8 mouse cellular contexts compared by ENCODE assay signal in genomic region chr10:79766001-79766507, GRCm38 (mm10). TPM values are rescaled to one million over a fixed set of nuclear protein-coding genes. Genes with fewer than 3 reads are reported as not detected.
DNase-seq lines count a peak whose midpoint lies in the region; ATAC-seq lines count a peak whose summit lies in the region.

No protein-coding gene starts in this region.

- H3K36me3 ChIP-seq in kidney, embryonic 15.5 days: peaks cover 18% of the 10 kb centered on the region
- peaks cover 16% of the 10 kb centered on the region for H3K36me3 ChIP-seq in embryonic facial prominence, embryonic 13.5 days
- peaks cover 12% of the 10 kb centered on the region; the same call in 1 of the 2 replicates for H3K36me3 ChIP-seq in intestine, embryonic 16.5 days (ENCODE audit: control insufficient read depth, insufficient read depth, low read length)
- peaks cover 8% of the 10 kb centered on the region for H3K36me3 ChIP-seq in neural tube, embryonic 11.5 days (ENCODE audit: control insufficient read depth, insufficient read depth, low read length)

- peak overlapping the region; percentile 97 for H3K27ac ChIP-seq in kidney, embryonic 15.5 days
- peak overlapping the region; percentile 91 for H3K27ac ChIP-seq in embryonic facial prominence, embryonic 13.5 days
- peak overlapping the region; percentile 95 for H3K27ac ChIP-seq in intestine, embryonic 16.5 days (ENCODE audit: low read length)
- peak overlapping the region; percentile 89 for H3K27ac ChIP-seq in neural tube, embryonic 11.5 days (ENCODE audit: low read depth, low read length)

- H3K27me3 ChIP-seq in kidney, embryonic 15.5 days: no peaks in the 10 kb centered on the region
- H3K27me3 ChIP-seq in embryonic facial prominence, embryonic 13.5 days: peaks cover 9% of the 10 kb centered on the region
- H3K27me3 ChIP-seq in intestine, embryonic 16.5 days (replicated peaks; ENCODE audit: control insufficient read depth, insufficient read depth, low read length): no peaks in the 10 kb centered on the region
- H3K27me3 ChIP-seq in neural tube, embryonic 11.5 days (ENCODE audit: control insufficient read depth, insufficient read depth, low read length): no peaks in the 10 kb centered on the region

- H3K4me1 ChIP-seq in kidney, embryonic 15.5 days: peaks cover 47% of the 10 kb centered on the region
- H3K4me1 ChIP-seq in embryonic facial prominence, embryonic 13.5 days: peaks cover 36% of the 10 kb centered on the region
- peaks cover 37% of the 10 kb centered on the region for H3K4me1 ChIP-seq in intestine, embryonic 16.5 days (ENCODE audit: control insufficient read depth, insufficient read depth, low read length)
- H3K4me1 ChIP-seq in neural tube, embryonic 11.5 days (ENCODE audit: control insufficient read depth, insufficient read depth, low read length): peaks cover 22% of the 10 kb centered on the region

- no peak for DNase-seq in kidney, postnatal 4 days
- no peak for DNase-seq in neural tube, embryonic 11.5 days (ENCODE audit: low spot score)
- DNase-seq in Muller cell, postnatal 12 days (ENCODE audit: inconsistent ontology term): no peak
- no peak for DNase-seq in thymus, postnatal 0 days (ENCODE audit: low spot score)
- no peak for DNase-seq in B cell, adult 2 months

- H3K9ac ChIP-seq in kidney, embryonic 15.5 days: peak overlapping the region; percentile 96
- H3K9ac ChIP-seq in embryonic facial prominence, embryonic 13.5 days: peak overlapping the region; percentile 97
- peak overlapping the region; percentile 99 for H3K9ac ChIP-seq in intestine, embryonic 16.5 days (ENCODE audit: low read depth, low read length)
- peak overlapping the region; percentile 97 for H3K9ac ChIP-seq in neural tube, embryonic 11.5 days (ENCODE audit: low read length)

- no peaks in the 10 kb centered on the region for H3K9me3 ChIP-seq in kidney, embryonic 15.5 days (replicated peaks)
- H3K9me3 ChIP-seq in embryonic facial prominence, embryonic 13.5 days: no peaks in the 10 kb centered on the region
- H3K9me3 ChIP-seq in intestine, embryonic 16.5 days (ENCODE audit: control insufficient read depth, low read length): no peaks in the 10 kb centered on the region
- H3K9me3 ChIP-seq in neural tube, embryonic 11.5 days (ENCODE audit: control insufficient read depth, low read length): no peaks in the 10 kb centered on the region

- peak overlapping the region; percentile 91 for H3K4me2 ChIP-seq in kidney, embryonic 15.5 days
- peak overlapping the region; percentile 86 for H3K4me2 ChIP-seq in embryonic facial prominence, embryonic 13.5 days
- peak overlapping the region; percentile 99 for H3K4me2 ChIP-seq in intestine, embryonic 16.5 days (ENCODE audit: low read depth, low read length)
- H3K4me2 ChIP-seq in neural tube, embryonic 11.5 days (ENCODE audit: low read depth): peak overlapping the region; percentile 87

- WGBS in kidney, embryonic 15.5 days: 7% methylated on average over 16 of the region's 16 CpGs
- WGBS in embryonic facial prominence, embryonic 13.5 days: 8% methylated on average over 16 of the region's 16 CpGs
- WGBS in intestine, embryonic 16.5 days: 4% methylated on average over 16 of the region's 16 CpGs
- 10% methylated on average over 16 of the region's 16 CpGs for WGBS in neural tube, embryonic 11.5 days

- H3K4me3 ChIP-seq in kidney, embryonic 15.5 days (replicated peaks): peak overlapping the region; percentile 98
- peak overlapping the region; percentile 94 for H3K4me3 ChIP-seq in embryonic facial prominence, embryonic 13.5 days
- peak overlapping the region; percentile 97 for H3K4me3 ChIP-seq in intestine, embryonic 16.5 days (ENCODE audit: low read length)
- H3K4me3 ChIP-seq in neural tube, embryonic 11.5 days (ENCODE audit: low read depth, low read length): peak overlapping the region; percentile 94

- ATAC-seq in kidney, embryonic 15.5 days (replicated peaks; ENCODE audit: low FRiP score): no peak
- ATAC-seq in embryonic facial prominence, embryonic 13.5 days (ENCODE audit: insufficient number of reproducible peaks, insufficient read depth, low FRiP score, low TSS enrichment, low read depth): no peak
- ATAC-seq in intestine, embryonic 16.5 days: no peak
- peak; percentile 9; the same call in 1 of the 2 replicates for ATAC-seq in neural tube, embryonic 11.5 days (ENCODE audit: insufficient read depth, low FRiP score, low TSS enrichment)

RNA-seq across cellular contexts. Expression of gene Rnf126, which starts 0.7 kb away (rescaled TPM):
- polyA plus RNA-seq in kidney, embryonic 15.5 days (2015; fragmentation: Nextera tagmentation; extraction: Ambion mirVana): 88.5 and 102 TPM in 2 replicates
- 79.2 and 96.5 TPM in 2 replicates for polyA plus RNA-seq in embryonic facial prominence, embryonic 13.5 days (2015; fragmentation: Nextera tagmentation; extraction: Ambion mirVana)
- 39.7 and 56.6 TPM in 2 replicates for polyA plus RNA-seq in intestine, embryonic 16.5 days (2015; fragmentation: Nextera tagmentation; extraction: Ambion mirVana)
- 99.7 and 101 TPM in 2 replicates for polyA plus RNA-seq in neural tube, embryonic 11.5 days (2014; fragmentation: Nextera tagmentation; extraction: Ambion mirVana)
- polyA plus RNA-seq in thymus, postnatal 0 days (2015; fragmentation: Nextera tagmentation; extraction: Ambion mirVana): 74.1 and 80.0 TPM in 2 replicates

RNA-seq across cellular contexts. Expression of gene Fstl3, which starts 11.0 kb away (rescaled TPM):
- polyA plus RNA-seq in kidney, embryonic 15.5 days (2015; fragmentation: Nextera tagmentation; extraction: Ambion mirVana): 15.3 and 15.6 TPM in 2 replicates
- polyA plus RNA-seq in embryonic facial prominence, embryonic 13.5 days (2015; fragmentation: Nextera tagmentation; extraction: Ambion mirVana): 7.5 and 8.3 TPM in 2 replicates
- polyA plus RNA-seq in intestine, embryonic 16.5 days (2015; fragmentation: Nextera tagmentation; extraction: Ambion mirVana): 15.1 and 16.6 TPM in 2 replicates
- 1.3 and 1.7 TPM in 2 replicates for polyA plus RNA-seq in neural tube, embryonic 11.5 days (2014; fragmentation: Nextera tagmentation; extraction: Ambion mirVana)
- 5.4 and 6.0 TPM in 2 replicates for polyA plus RNA-seq in thymus, postnatal 0 days (2015; fragmentation: Nextera tagmentation; extraction: Ambion mirVana)

RNA-seq across cellular contexts. Expression of gene Fgf22, which starts 11.2 kb away (rescaled TPM):
- 0.12 and 0.14 TPM in 2 replicates for polyA plus RNA-seq in kidney, embryonic 15.5 days (2015; fragmentation: Nextera tagmentation; extraction: Ambion mirVana)
- polyA plus RNA-seq in embryonic facial prominence, embryonic 13.5 days (2015; fragmentation: Nextera tagmentation; extraction: Ambion mirVana): 0.54 and 0.80 TPM in 2 replicates
- polyA plus RNA-seq in intestine, embryonic 16.5 days (2015; fragmentation: Nextera tagmentation; extraction: Ambion mirVana): 0.26 TPM in 1 of 2 replicates, not detected in the other
- 0.20 and 0.84 TPM in 2 replicates for polyA plus RNA-seq in neural tube, embryonic 11.5 days (2014; fragmentation: Nextera tagmentation; extraction: Ambion mirVana)
- 0.23 TPM in 1 of 2 replicates, not detected in the other for polyA plus RNA-seq in thymus, postnatal 0 days (2015; fragmentation: Nextera tagmentation; extraction: Ambion mirVana)

RNA-seq across cellular contexts. Expression of gene Polrmt, which starts 19.7 kb away (rescaled TPM):
- polyA plus RNA-seq in kidney, embryonic 15.5 days (2015; fragmentation: Nextera tagmentation; extraction: Ambion mirVana): 43.7 and 54.4 TPM in 2 replicates
- polyA plus RNA-seq in embryonic facial prominence, embryonic 13.5 days (2015; fragmentation: Nextera tagmentation; extraction: Ambion mirVana): 42.8 and 50.9 TPM in 2 replicates
- polyA plus RNA-seq in intestine, embryonic 16.5 days (2015; fragmentation: Nextera tagmentation; extraction: Ambion mirVana): 38.8 and 40.5 TPM in 2 replicates
- 29.5 and 34.1 TPM in 2 replicates for polyA plus RNA-seq in neural tube, embryonic 11.5 days (2014; fragmentation: Nextera tagmentation; extraction: Ambion mirVana)
- polyA plus RNA-seq in thymus, postnatal 0 days (2015; fragmentation: Nextera tagmentation; extraction: Ambion mirVana): 35.2 and 39.5 TPM in 2 replicates

RNA-seq across cellular contexts. Expression of gene Prss57, which starts 24.7 kb away (rescaled TPM):
- 0.29 TPM in 1 of 2 replicates, not detected in the other for polyA plus RNA-seq in kidney, embryonic 15.5 days (2015; fragmentation: Nextera tagmentation; extraction: Ambion mirVana)
- polyA plus RNA-seq in embryonic facial prominence, embryonic 13.5 days (2015; fragmentation: Nextera tagmentation; extraction: Ambion mirVana): not detected in 2 replicates
- 0.07 and 0.11 TPM in 2 replicates for polyA plus RNA-seq in intestine, embryonic 16.5 days (2015; fragmentation: Nextera tagmentation; extraction: Ambion mirVana)
- polyA plus RNA-seq in neural tube, embryonic 11.5 days (2014; fragmentation: Nextera tagmentation; extraction: Ambion mirVana): 0.23 TPM in 1 of 2 replicates, not detected in the other
- 31.6 and 32.5 TPM in 2 replicates for polyA plus RNA-seq in thymus, postnatal 0 days (2015; fragmentation: Nextera tagmentation; extraction: Ambion mirVana)
